Mouse (Mus musculus) limb, embryonic 13.5 days (tissue): ENCODE measurements around the gene Erbb3. TPM values are rescaled to one million over a fixed set of nuclear protein-coding genes. Genes with fewer than 3 reads are reported as not detected.
"Not testable (repeated sequence)": the region's sequence is repeated elsewhere in the genome, so short reads cannot be mapped to it uniquely, and the experiment has no call there.

Source experiments
- ATAC-seq: fragments of 200-750 bp; cut with Nextera tagmentation; 2 replicates; pipeline ENCODE4 v1.8.0; 2017; ENCODE audit warnings: low read depth, moderate number of reproducible peaks, moderate TSS enrichment; ENCODE audit not compliant: low FRiP score
- H3K27ac ChIP-seq: fragments of 300-500 bp; sonication (generic); 2 replicates; pipeline ENCODE4 v1.5.1; 2015; ENCODE audit warnings: inconsistent platforms, mild to moderate bottlenecking, moderate library complexity
- H3K27me3 ChIP-seq: fragments of 300-500 bp; sonication (generic); 2 replicates; pipeline ENCODE4 v1.6.1; 2015; ENCODE audit warnings: mild to moderate bottlenecking, inconsistent platforms
- H3K36me3 ChIP-seq: fragments of 300-500 bp; sonication (generic); 2 replicates; pipeline ENCODE4 v1.6.1; 2015; ENCODE audit warnings: inconsistent platforms, mild to moderate bottlenecking, moderate library complexity
- H3K4me1 ChIP-seq: fragments of 300-500 bp; sonication (generic); 2 replicates; pipeline ENCODE4 v1.6.1; 2015; ENCODE audit warnings: inconsistent platforms
- H3K4me2 ChIP-seq: fragments of 300-500 bp; sonication (generic); replicated peaks from 2 replicates; pipeline ENCODE4 v1.6.1; 2015; ENCODE audit warnings: inconsistent platforms, mild to moderate bottlenecking, moderate library complexity
- H3K4me3 ChIP-seq: fragments of 300-500 bp; sonication (generic); 2 replicates; pipeline ENCODE4 v1.5.1; 2015; ENCODE audit warnings: moderate library complexity, mild to moderate bottlenecking, inconsistent platforms
- H3K9ac ChIP-seq: fragments of 300-500 bp; sonication (generic); 2 replicates; pipeline ENCODE4 v1.6.1; 2015; ENCODE audit warnings: mild to moderate bottlenecking, inconsistent platforms
- H3K9me3 ChIP-seq: fragments of 300-500 bp; sonication (generic); 2 replicates; pipeline ENCODE4 v1.6.1; 2016; ENCODE audit warnings: inconsistent platforms
- WGBS: fragments of 180-500 bp; shearing (Covaris S2); methylation state at CpG from one replicate; pipeline ENCODE4 v1.1.7; 2015; 5-methylcytosine and 5-hydroxymethylcytosine counted together
- polyA plus RNA-seq: library from polyadenylated mRNA; unstranded; fragments of >200 nt; fragmentation: Nextera tagmentation; extraction: Ambion mirVana; gene quantifications from 2 replicates; pipeline ENCODE4 v1.2.1, GENCODE M21; 2015

The Erbb3 gene
- polyA plus RNA-seq, 1 experiment from 2014 or later: 17.5 TPM

DNA sequence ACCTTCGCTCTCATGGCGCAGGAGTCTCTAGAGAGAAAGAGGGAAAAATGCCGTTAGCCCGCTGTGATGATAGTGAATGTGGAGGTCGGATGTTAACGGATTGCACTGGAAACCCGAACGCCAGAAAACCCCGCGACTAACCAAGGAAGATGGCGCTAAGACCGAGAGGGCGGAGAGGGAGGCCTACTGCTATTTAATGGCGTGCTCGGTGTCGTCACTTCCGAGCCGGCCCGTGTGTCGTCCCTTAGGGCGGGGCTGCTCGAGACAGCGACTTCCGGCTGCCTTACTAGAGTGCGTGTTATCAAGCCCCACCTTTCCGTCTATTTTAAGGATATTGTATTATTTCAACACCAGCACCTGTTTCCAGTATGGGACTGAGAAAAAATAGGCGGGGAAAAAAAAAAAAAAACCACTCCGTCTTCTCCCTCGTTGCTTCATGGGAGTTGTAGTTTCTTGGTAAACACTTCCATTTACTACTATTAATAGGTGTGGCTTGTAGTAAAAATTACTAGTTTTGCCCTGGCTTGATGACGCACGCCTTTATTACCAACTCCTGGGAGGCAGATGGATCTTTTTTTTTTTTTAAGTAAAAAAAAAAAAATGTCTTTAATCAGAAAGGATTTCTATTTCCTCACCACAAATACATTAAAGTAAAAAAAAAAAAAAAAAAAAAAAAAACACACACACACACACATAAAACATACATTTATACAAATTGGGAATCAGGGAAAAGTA, 40.3 kb downstream of the Erbb3 start, which contains the start of gene Rpl41:
TSS of gene Rpl41 (minus strand) at position 359 of the 735 bp plus-strand sequence.
- peaks cover 16% of the 10 kb centered on the region for H3K36me3 ChIP-seq
- 0% methylated on average over 31 of the region's 31 CpGs for WGBS
- ATAC-seq: peak; percentile 90
- no peaks in the 10 kb centered on the region for H3K27me3 ChIP-seq
- H3K4me2 ChIP-seq: peak within 1 kb of the TSS; percentile 87
- H3K4me3 ChIP-seq: peak within 1 kb of the TSS; percentile 81
- H3K9me3 ChIP-seq: no peaks in the 10 kb centered on the region
- peaks cover 16% of the 10 kb centered on the region for H3K4me1 ChIP-seq
- H3K27ac ChIP-seq: peak within 1 kb of the TSS; percentile 99
- H3K9ac ChIP-seq: peak within 1 kb of the TSS; percentile 96

DNA sequence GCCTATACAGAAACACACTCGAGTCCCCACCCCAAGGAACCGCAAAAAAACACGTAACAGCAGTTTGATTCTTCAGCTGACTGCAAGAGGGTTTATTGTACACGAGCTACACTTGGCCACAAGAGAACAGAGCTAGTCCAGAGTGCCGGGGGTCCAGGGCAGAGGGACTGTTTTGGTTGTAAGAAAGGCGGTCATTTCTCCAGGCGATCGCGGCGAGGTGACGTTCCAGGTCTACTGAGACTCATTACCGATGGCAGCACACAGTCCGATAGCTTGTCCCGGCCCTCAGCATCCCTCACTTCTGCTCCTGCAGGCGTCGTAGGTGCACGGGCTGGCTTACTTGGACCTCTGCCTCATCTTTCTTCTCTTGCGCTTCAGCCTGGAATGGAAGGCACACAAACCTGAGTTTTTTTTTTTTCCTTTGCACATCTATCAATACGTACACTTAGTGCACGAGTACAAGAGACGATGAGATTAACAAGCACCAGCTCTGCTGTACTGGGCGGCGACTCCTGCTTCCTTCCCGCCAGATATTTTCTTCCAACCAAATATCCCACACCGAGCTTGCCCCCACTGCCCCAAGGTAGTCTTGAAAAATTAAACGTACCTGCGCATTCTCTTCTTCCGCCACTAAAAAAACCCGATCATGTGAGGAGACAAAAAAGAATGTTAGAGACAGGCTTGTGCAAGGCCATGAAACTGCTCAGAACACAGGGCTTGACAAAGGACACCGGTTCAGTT, 41.2 kb downstream of the Erbb3 start:
- not testable (repeated sequence) for H3K9me3 ChIP-seq, ATAC-seq, H3K27me3 ChIP-seq
- Histone ChIP-seq H3K4me1 (peaks cover 16% of the 10 kb centered on the region), H3K4me2 (peak overlapping the region; percentile 87), H3K36me3 (peaks cover 25% of the 10 kb centered on the region), H3K4me3 (peak overlapping the region; percentile 81), H3K27ac (peak overlapping the region; percentile 99), H3K9ac (peak overlapping the region; percentile 96)
- WGBS: under 1% methylated on average over 30 of the region's 30 CpGs

DNA sequence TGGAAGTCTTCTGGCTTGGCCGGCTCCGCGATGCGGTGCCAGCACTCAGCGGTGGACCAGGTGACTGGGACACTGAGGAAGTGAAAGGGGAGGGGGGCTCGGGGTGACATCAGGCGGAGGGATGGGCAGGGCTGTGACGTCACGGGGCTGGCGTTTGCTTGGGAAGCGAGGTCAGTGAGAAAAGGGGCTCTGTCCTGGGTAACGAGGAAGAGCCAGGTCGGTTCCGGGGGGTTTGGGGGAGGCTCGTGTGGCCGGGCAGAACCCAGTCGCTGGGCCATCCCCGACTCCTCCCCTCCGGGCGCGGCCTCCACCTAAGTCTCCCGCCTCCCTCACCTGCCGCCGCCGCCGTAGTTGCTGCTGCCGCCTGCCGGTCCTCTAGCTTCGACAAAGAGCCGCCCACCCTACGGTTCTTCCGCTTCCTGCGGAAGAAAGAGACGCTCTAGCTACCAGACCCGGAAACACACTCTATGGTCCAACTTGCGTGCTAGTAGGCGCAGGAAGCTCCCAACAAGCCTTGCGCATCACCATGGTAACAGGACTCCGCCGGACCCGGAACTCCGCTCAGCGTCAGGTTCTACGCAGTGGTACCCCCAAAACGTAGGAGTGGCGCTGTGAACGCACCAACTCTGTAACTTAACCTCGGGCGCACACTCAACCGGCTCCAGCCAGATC, 42.0 kb downstream of the Erbb3 start, which contains the start of gene Zc3h10:
TSS of gene Zc3h10 (minus strand) at position 414 of the 672 bp plus-strand sequence.
- Histone ChIP-seq H3K4me2 (peak within 1 kb of the TSS; percentile 87), H3K27me3 (no peaks in the 10 kb centered on the region), H3K9me3 (no peaks in the 10 kb centered on the region), H3K4me3 (peak within 1 kb of the TSS; percentile 81), H3K27ac (peak within 1 kb of the TSS; percentile 99), H3K36me3 (peaks cover 31% of the 10 kb centered on the region), H3K9ac (peak within 1 kb of the TSS; percentile 96), H3K4me1 (peaks cover 16% of the 10 kb centered on the region)
- ATAC-seq: peak; percentile 91
- WGBS: under 1% methylated on average over 45 of the region's 50 CpGs

DNA sequence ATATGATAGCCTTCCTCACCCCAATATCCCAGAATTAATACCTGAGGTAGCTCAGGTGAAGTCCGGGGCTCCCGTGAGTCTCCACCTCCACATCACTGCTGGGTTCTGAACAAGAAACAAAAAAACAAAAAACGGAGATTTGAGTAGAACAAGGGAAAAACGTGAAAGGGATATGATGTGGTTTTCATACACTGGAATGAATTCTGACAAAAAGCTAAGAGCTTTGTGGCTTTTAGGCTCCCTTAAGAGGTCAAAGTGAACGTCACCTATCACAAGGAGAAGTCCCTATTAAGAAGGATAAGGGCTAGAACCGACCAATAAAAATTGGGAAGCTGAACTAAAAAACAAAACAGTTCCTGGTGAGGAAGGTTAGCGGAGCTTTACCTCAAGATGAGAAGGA, 42.7 kb downstream of the Erbb3 start:
- Histone ChIP-seq H3K4me1 (peaks cover 16% of the 10 kb centered on the region), H3K9ac (peak overlapping the region; percentile 76), H3K36me3 (peaks cover 38% of the 10 kb centered on the region), H3K27ac (peak overlapping the region; percentile 86), H3K4me2 (peak overlapping the region; percentile 87), H3K9me3 (no peaks in the 10 kb centered on the region), H3K27me3 (no peaks in the 10 kb centered on the region), H3K4me3 (peak overlapping the region; percentile 81)
- WGBS: 29% methylated on average over 7 of the region's 7 CpGs
- no peak for ATAC-seq

DNA sequence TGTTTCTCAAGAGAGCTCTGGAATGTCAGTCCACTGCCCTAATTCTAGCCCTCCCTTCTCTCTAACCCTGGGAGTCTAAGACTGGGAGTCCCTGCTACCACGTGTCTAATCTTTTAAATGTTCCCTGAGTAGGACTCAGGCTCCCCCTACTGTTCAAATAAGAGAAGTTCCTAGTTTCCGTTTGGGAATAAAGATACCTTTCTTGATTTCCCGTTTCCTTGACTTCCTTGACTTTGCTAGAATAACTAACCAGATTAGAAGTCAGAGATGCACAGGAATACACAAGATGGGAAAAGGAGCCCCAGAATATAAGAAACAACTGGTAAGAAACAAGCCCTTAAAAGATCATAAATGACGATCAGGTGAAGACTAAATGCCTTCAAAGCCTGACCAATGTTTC, 43.1 kb downstream of the Erbb3 start:
- Histone ChIP-seq H3K4me3 (peak overlapping the region; percentile 81), H3K4me2 (peak overlapping the region; percentile 87), H3K9me3 (no peaks in the 10 kb centered on the region), H3K36me3 (peaks cover 40% of the 10 kb centered on the region), H3K4me1 (peaks cover 16% of the 10 kb centered on the region), H3K27ac (no peak overlapping the region), H3K27me3 (no peaks in the 10 kb centered on the region), H3K9ac (peak overlapping the region; percentile 76)
- no peak for ATAC-seq
- 12% methylated on average over 4 of the region's 4 CpGs for WGBS

DNA sequence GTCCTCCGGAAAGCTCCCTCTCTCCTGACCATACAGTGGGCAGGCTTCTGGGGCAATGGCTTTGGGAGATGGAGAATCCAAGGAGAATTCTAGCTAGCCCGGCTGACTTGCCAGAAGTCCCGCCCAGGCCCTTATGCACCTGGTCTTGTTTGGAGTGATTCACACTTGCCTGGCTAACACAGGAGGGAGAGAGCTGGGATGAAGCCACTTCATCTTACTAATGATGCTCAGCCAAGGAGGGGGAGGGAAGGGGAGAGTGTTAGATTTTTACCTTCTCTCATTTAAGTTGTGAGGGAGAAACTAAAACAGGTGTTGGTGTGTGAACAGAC, 43.9 kb downstream of the Erbb3 start:
- Histone ChIP-seq H3K9me3 (no peaks in the 10 kb centered on the region), H3K4me2 (peak overlapping the region; percentile 87; the same call in 1 of the 2 replicates), H3K36me3 (peaks cover 46% of the 10 kb centered on the region), H3K27me3 (no peaks in the 10 kb centered on the region), H3K4me3 (no peak overlapping the region), H3K9ac (0 out of 2 replicates have a peak overlapping the region, but pooled peaks have one; percentile 48), H3K27ac (no peak overlapping the region), H3K4me1 (peaks cover 16% of the 10 kb centered on the region)
- no peak for ATAC-seq
- WGBS: 85% methylated on average over 3 of the region's 3 CpGs

DNA sequence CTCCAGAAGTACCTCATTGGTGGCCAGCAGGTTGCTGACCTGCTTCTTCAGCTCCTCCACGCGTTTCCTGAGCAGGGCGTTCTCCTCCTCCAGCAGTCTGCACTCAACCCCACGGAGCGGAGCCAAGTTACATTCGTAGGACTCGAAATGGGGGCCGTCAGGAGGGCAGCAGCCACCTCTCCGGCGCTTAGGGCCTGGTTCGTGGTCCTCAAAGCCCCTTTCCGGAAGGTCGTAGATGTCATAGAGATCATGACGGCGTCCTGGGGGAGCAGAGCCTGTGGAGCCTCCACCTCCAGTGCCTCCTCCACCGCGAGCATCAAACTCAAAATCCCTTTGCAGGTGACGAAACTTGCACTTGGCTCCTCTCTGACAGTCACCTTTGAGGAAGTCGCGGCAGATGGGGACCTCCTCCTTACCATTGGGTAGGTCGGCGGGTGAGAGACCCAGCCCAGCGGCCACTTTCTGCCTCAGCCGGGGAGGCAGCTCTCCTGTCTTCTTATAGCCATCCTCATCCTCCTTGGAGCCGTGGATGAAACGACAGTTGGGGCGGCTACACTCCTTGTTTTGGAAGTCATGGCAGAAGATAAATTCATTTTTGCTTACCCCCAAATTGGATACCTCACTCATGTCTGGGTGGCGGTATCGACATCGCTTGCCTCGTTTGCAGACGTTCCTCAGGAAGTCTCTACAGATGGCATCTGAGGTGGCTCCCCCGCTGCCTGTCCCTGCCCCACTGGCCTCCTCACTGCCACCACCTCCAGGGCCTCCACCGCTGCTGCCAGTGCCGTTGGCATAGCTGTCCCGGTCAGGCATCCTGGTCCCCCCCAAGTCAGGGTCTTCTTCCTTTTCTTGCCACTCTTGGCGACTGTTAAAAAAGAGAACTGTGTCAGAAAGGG, 44.5 kb downstream of the Erbb3 start:
- WGBS: 94% methylated on average over 37 of the region's 37 CpGs

DNA sequence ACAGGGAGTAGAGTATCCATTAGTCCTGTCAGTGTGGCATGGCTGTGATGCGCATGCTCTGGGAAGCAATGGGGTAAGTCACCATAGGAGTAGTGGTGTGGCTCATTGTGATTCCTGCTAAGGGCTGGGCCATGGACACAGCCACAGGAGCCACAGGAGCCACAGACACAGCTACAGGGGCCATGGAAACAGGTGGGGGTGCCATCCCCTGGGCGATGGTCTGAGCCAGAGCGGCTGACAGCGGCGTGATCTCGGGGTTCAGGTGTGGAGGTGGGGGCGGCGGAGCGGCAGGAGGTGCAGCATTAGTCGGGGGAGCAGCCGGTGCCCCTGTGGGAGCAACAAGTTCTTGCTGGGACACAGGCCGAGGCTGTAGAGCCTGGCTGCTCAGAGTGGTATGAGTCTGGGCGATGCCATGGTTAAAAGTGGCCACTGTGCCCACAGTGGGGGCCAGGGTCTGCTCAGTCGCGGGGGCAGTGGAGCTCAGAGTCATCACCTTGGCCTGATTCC, 45.2 kb downstream of the Erbb3 start:
- Histone ChIP-seq H3K9ac (0 out of 2 replicates have a peak overlapping the region, but pooled peaks have one; percentile 25), H3K4me3 (no peak overlapping the region), H3K9me3 (no peaks in the 10 kb centered on the region), H3K27ac (no peak overlapping the region), H3K27me3 (no peaks in the 10 kb centered on the region), H3K4me2 (no peak overlapping the region), H3K36me3 (peaks cover 46% of the 10 kb centered on the region), H3K4me1 (peaks cover 16% of the 10 kb centered on the region)
- WGBS: 93% methylated on average over 15 of the region's 15 CpGs
- no peak for ATAC-seq

More for the DNA sequence above, 44.5 kb downstream of the Erbb3 start:
- no peak for ATAC-seq
- no peaks in the 10 kb centered on the region for H3K9me3 ChIP-seq
- peaks cover 16% of the 10 kb centered on the region for H3K4me1 ChIP-seq
- H3K27ac ChIP-seq: no peak overlapping the region
- H3K4me3 ChIP-seq: no peak overlapping the region
- H3K27me3 ChIP-seq: no peaks in the 10 kb centered on the region
- 0 out of 2 replicates have a peak overlapping the region, but pooled peaks have one; percentile 48 for H3K9ac ChIP-seq
- H3K36me3 ChIP-seq: peaks cover 46% of the 10 kb centered on the region
- H3K4me2 ChIP-seq: no peak overlapping the region

DNA sequence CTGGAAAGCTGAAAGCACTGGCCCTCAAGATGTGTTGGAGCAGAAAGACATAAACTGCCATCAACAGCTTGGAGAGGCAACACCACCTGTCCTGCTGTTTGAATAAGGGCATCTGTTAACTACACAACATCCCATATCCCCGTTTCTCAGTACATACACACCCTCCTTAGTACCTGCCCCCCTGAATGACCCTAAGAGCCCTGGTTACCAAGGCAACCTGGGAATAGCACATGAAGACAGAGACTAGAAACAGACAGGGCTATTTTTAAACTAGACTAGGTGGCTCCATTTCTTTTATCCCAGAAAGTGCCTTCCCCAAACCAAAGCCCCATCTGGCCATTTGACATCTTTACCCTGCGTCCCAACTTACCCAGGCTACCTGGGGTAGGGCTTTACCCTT, 46.4 kb downstream of the Erbb3 start:
- no peaks in the 10 kb centered on the region for H3K27me3 ChIP-seq
- no peak overlapping the region for H3K4me2 ChIP-seq
- 76% methylated on average over 2 of the region's 2 CpGs for WGBS
- H3K4me1 ChIP-seq: peaks cover 16% of the 10 kb centered on the region
- peaks cover 46% of the 10 kb centered on the region for H3K36me3 ChIP-seq
- peak overlapping the region; percentile 8; the same call in 1 of the 2 replicates for H3K9ac ChIP-seq
- no peak overlapping the region for H3K27ac ChIP-seq
- no peaks in the 10 kb centered on the region for H3K9me3 ChIP-seq
- H3K4me3 ChIP-seq: no peak overlapping the region
- ATAC-seq: no peak

DNA sequence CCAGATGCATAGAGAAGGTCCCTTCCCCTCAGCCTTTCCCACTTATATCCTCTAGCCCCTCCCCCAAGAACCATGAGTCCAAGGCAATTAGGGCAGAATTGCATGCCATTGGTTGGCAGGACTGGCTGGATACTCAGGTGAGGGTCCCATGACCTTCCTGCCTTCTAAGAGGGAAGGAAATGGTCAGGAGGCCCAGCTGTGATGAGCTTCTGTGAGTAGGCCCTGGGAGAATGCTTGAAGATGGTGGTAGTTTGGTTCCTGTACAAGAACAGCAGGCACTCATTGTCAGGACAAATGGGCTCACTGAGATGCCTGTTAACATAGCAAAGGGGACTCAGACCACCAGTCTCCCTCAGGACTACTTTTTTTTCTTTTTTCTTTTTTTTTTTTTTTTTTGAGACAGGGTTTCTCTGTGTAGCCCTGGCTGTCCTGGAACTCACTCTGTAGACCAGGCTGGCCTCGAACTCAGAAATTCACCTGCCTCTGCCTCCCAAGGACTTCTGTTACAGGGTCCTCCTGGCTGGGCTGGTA, 51.0 kb downstream of the Erbb3 start:
- H3K4me1 ChIP-seq: peaks cover 9% of the 10 kb centered on the region; the same call in 1 of the 2 replicates
- H3K9me3 ChIP-seq: no peaks in the 10 kb centered on the region
- no peaks in the 10 kb centered on the region for H3K27me3 ChIP-seq
- WGBS: 86% methylated on average over 1 of the region's 1 CpGs
- H3K9ac ChIP-seq: no peak overlapping the region
- H3K36me3 ChIP-seq: peaks cover 23% of the 10 kb centered on the region
- H3K4me2 ChIP-seq: no peak overlapping the region
- no peak overlapping the region for H3K4me3 ChIP-seq
- no peak for ATAC-seq
- no peak overlapping the region for H3K27ac ChIP-seq
